Mouse (Mus musculus) embryonic facial prominence, embryonic 14.5 days (tissue): Measurements from ENCODE around the gene Adamts3. TPM values are rescaled to one million over a fixed set of nuclear protein-coding genes. Genes with fewer than 3 reads are reported as not detected.

Source experiments
- ATAC-seq: fragments of 200-750 bp; cut with Nextera tagmentation; 2 replicates; pipeline ENCODE4 v1.8.0; 2017; ENCODE audit warnings: low read depth, moderate number of reproducible peaks, moderate TSS enrichment
- DNase-seq: peaks from one replicate; pipeline ENCODE4 v3.0.0-alpha.2; 2015; ENCODE audit warnings: low spot score
- H3K27ac ChIP-seq: fragments of 300-500 bp; sonication (generic); replicated peaks from 2 replicates; pipeline ENCODE4 v1.5.1; 2014; ENCODE audit warnings: low read depth, mild to moderate bottlenecking, low read length, moderate library complexity
- H3K27me3 ChIP-seq: fragments of 300-500 bp; sonication (generic); replicated peaks from 2 replicates; pipeline ENCODE4 v1.6.1; 2014; ENCODE audit warnings: low read length; ENCODE audit not compliant: control insufficient read depth, insufficient read depth
- H3K36me3 ChIP-seq: fragments of 300-500 bp; sonication (generic); 2 replicates; pipeline ENCODE4 v1.6.1; 2014; ENCODE audit warnings: low read length, mixed read lengths; ENCODE audit not compliant: control insufficient read depth, insufficient read depth
- H3K4me1 ChIP-seq: fragments of 300-500 bp; sonication (generic); 2 replicates; pipeline ENCODE4 v1.6.1; 2014; ENCODE audit warnings: antibody characterized with exemption, low read length; ENCODE audit not compliant: control insufficient read depth, insufficient read depth
- H3K4me2 ChIP-seq: fragments of 300-500 bp; sonication (generic); 2 replicates; pipeline ENCODE4 v1.6.1; 2014; ENCODE audit warnings: low read depth, mild to moderate bottlenecking, low read length, moderate library complexity, mixed read lengths
- H3K4me3 ChIP-seq: fragments of 300-500 bp; sonication (generic); 2 replicates; pipeline ENCODE4 v1.5.1; 2014; ENCODE audit warnings: low read depth, mild to moderate bottlenecking, low read length
- H3K9ac ChIP-seq: fragments of 300-500 bp; sonication (generic); 2 replicates; pipeline ENCODE4 v1.6.1; 2014; ENCODE audit warnings: low read depth, mild to moderate bottlenecking, low read length, moderate library complexity, mixed read lengths
- H3K9me3 ChIP-seq: fragments of 300-500 bp; sonication (generic); 2 replicates; pipeline ENCODE4 v1.6.1; 2016; ENCODE audit warnings: low read length; ENCODE audit not compliant: control insufficient read depth
- WGBS: fragments of 180-500 bp; shearing (Covaris S2); extraction: QIAGEN DNeasy Blood & Tissue Kit; methylation state at CpG from one replicate; pipeline ENCODE4 v1.1.7; 2014; 5-methylcytosine and 5-hydroxymethylcytosine counted together
- polyA plus RNA-seq: library from polyadenylated mRNA; unstranded; fragments of >200 nt; fragmentation: Nextera tagmentation; extraction: Ambion mirVana; gene quantifications from 2 replicates; pipeline ENCODE4 v1.2.1, GENCODE M21; 2014

Gene Adamts3
- polyA plus RNA-seq, 1 experiment from 2014 or later, result 6.5 TPM

DNA sequence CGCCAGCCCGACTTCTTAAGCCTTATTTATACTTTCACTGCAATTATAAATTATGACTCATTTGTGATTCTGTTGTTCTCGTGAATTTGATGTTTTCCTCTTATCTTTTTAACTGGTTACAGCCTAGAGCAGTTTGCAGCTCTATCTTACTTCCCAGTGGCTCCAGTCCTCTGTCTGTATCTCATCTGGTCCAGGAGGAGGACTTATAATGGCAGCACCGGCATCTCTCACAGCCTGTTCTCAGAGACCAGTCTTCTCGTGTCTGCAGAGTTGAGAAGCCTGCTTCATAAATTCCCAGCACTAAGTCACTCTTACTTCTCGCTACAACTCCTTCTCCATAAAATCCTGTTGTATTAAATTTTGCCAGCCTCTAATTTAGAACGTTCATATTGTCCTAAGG, 12.4 kb upstream of the Adamts3 start:
- Histone ChIP-seq H3K9me3 (no peaks in the 10 kb centered on the region), H3K27ac (no peak overlapping the region), H3K27me3 (no peaks in the 10 kb centered on the region), H3K36me3 (no peaks in the 10 kb centered on the region), H3K9ac (no peak overlapping the region), H3K4me3 (no peak overlapping the region), H3K4me1 (0 out of 2 replicates have a peak, but pooled peaks cover 7% of the 10 kb centered on the region), H3K4me2 (no peak overlapping the region)
- no peak for DNase-seq
- no peak for ATAC-seq
- 77% methylated on average over 7 of the region's 7 CpGs for WGBS

DNA sequence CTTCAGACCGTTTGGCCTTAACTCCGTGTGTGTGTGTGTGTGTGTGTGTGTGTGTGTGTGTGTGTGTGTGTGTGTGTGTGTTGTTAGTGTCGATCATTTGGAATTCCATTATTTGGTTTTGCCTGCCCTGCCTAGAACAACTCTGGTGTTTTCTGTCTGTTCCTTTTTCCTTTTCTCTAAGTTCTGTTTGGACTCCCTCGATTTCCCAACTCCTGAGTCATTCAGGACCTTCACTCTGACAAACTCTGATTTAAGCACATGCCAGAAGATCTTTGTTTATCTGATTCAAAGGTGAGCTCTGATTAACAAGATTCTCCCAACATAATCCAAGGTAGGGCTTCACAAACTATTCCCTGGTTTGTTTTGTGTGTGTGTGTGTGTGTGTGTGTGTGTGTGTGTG, 1.9 kb upstream of the Adamts3 start:
- 51% methylated on average over 4 of the region's 4 CpGs for WGBS
- peaks cover 7% of the 10 kb centered on the region; the same call in 1 of the 2 replicates for H3K4me1 ChIP-seq
- no peak overlapping the region for H3K4me3 ChIP-seq
- H3K36me3 ChIP-seq, result no peaks in the 10 kb centered on the region
- no peak overlapping the region for H3K9ac ChIP-seq
- H3K27me3 ChIP-seq, result no peaks in the 10 kb centered on the region
- no peak for ATAC-seq
- H3K27ac ChIP-seq, result no peak overlapping the region
- H3K9me3 ChIP-seq, result 0 out of 2 replicates have a peak, but pooled peaks cover 5% of the 10 kb centered on the region
- no peak for DNase-seq
- no peak overlapping the region for H3K4me2 ChIP-seq

DNA sequence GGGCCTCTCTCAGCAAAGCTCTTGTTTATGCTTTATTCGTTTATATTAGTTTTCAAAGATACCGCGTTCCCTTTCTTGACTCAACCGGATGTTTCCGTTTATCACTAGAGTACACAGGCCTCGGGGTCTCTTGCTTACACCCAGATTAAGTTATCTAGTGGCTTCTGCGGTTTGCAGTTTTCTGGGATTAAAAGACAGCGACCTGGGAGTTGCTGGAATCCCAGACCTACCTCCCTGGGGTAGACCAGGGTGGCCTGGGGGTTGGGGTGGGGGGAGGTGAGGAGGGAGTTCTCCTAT, 722 bp upstream of the Adamts3 start:
- H3K4me3 ChIP-seq, result peak overlapping the region; percentile 74
- WGBS, result 5% methylated on average over 8 of the region's 8 CpGs
- no peak overlapping the region for H3K27ac ChIP-seq
- H3K4me1 ChIP-seq, result peaks cover 7% of the 10 kb centered on the region; the same call in 1 of the 2 replicates
- H3K9me3 ChIP-seq, result 0 out of 2 replicates have a peak, but pooled peaks cover 5% of the 10 kb centered on the region
- DNase-seq, result peak; percentile 30
- no peak for ATAC-seq
- no peaks in the 10 kb centered on the region for H3K27me3 ChIP-seq
- peak overlapping the region; percentile 99 for H3K4me2 ChIP-seq
- H3K36me3 ChIP-seq, result no peaks in the 10 kb centered on the region
- H3K9ac ChIP-seq, result peak overlapping the region; percentile 80

DNA sequence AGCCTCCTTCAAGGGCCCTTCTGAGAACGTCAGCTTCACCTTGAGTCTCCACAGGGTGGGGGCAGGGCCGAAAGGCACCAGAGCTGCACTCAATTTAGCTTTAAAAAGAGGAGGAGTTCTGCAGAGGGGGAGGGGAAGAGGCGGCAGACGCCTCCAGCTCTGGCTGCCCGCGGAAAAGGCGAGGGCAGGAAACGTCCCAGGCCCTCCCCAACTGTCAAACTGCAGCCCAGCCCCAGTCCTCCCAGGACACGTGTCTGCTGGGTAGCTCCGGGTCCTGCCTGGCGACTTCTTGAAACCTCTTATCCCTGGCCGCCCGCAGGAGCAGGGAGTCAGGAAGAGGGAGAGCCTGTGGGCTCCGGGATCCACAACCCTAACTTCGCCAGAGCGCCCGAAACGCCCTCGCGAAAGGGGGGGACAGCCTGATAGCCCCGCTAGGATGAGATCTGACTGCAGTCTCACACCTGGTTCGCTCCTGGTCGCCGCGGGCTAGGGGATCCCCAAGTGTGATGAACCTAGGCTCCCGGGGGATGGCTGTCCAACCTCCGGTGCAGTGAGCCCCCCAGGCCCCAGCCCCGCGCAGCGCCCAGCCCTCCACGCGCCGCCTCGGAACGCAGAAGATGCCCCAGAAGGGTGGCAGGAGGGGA, 921 bp downstream of the Adamts3 start:
- peak overlapping the region; percentile 78; the same call in 1 of the 2 replicates for H3K27ac ChIP-seq

DNA sequence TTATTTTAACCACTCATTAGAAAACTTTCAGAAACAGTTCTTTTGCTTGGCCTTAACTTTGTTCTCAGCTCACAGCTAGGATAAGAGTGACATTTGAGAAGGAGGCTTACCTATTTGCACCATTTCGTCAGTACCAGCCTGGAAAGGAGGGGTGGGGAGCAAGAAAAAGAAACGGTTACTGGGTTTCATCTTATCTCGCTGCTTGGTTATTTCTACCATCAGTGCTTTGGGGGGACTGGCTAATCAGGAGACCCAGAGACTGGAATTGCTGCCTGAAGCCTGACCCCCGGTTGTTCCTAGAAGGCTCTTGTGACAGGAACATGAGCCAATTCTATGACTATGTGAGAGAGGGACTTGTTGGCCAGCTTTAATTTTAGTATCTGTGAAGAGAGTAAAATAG, 1.7 kb downstream of the Adamts3 start:
- 0 out of 2 replicates have a peak, but pooled peaks cover 5% of the 10 kb centered on the region for H3K9me3 ChIP-seq
- H3K27ac ChIP-seq, result no peak overlapping the region
- no peaks in the 10 kb centered on the region for H3K27me3 ChIP-seq
- H3K9ac ChIP-seq, result peak overlapping the region; percentile 80
- H3K36me3 ChIP-seq, result no peaks in the 10 kb centered on the region
- peak overlapping the region; percentile 99 for H3K4me2 ChIP-seq
- DNase-seq, result no peak
- no peak for ATAC-seq
- 38% methylated on average over 4 of the region's 4 CpGs for WGBS
- peaks cover 7% of the 10 kb centered on the region; the same call in 1 of the 2 replicates for H3K4me1 ChIP-seq
- H3K4me3 ChIP-seq, result peak overlapping the region; percentile 74

More for the DNA sequence above, 921 bp downstream of the Adamts3 start:
- ATAC-seq (peak; percentile 60), DNase-seq (peak; percentile 73)
- H3K9ac ChIP-seq, result peak overlapping the region; percentile 80
- WGBS, result under 1% methylated on average over 31 of the region's 35 CpGs
- H3K9me3 ChIP-seq, result 0 out of 2 replicates have a peak, but pooled peaks cover 5% of the 10 kb centered on the region
- no peaks in the 10 kb centered on the region for H3K36me3 ChIP-seq
- H3K4me3 ChIP-seq, result peak overlapping the region; percentile 74
- H3K27me3 ChIP-seq, result no peaks in the 10 kb centered on the region
- H3K4me1 ChIP-seq, result peaks cover 7% of the 10 kb centered on the region; the same call in 1 of the 2 replicates
- peak overlapping the region; percentile 99 for H3K4me2 ChIP-seq

DNA sequence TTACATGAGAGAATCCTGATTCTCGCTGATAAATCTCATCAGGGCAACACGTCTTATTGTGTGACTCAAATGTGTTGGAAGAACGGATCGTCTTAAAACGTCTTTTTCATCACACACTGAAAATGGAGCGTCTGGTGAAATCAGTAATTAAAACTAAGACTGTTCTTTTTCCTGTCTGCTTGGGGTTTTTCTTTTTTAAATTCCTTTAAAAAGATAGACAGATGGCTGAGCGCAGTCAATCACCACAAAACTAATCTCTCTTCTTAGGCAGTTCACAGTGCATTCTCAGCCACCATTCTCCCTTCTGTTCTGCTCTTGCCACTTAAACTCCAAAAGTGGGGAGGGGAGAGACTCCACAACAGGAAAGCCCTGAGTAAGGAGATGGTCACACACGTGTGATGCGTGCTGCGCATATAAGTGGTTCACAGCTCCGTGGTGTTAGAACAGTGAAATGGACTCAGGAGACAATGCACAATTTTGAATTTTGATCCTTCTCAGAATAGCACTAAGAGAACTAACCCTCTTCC, 4.2 kb downstream of the Adamts3 start:
- Histone ChIP-seq H3K9me3 (0 out of 2 replicates have a peak, but pooled peaks cover 5% of the 10 kb centered on the region), H3K9ac (no peak overlapping the region), H3K4me3 (no peak overlapping the region), H3K36me3 (no peaks in the 10 kb centered on the region), H3K4me2 (no peak overlapping the region), H3K27ac (no peak overlapping the region), H3K4me1 (peaks cover 7% of the 10 kb centered on the region; the same call in 1 of the 2 replicates), H3K27me3 (no peaks in the 10 kb centered on the region)
- 80% methylated on average over 11 of the region's 11 CpGs for WGBS
- ATAC-seq, result no peak
- no peak for DNase-seq

DNA sequence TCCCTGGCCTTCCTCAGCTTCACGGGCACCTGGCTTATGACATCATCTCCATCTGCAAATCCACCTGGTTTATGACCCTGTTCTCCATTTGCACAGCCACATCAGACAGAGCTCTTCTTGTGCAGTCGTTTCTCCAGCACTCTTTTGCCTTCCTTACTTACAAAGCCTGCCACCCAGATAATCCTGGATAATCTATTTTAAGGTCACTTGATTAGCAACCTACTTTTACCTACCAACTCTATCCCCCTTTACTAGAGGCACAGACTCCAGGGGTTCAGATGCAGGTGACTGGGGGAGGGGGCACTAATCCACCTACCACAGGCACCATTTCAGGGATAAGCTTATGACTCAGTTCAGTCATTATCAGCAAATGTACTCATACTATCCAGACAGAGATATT, 10.5 kb downstream of the Adamts3 start:
- DNase-seq, result no peak
- Histone ChIP-seq H3K27me3 (no peaks in the 10 kb centered on the region), H3K9ac (no peak overlapping the region), H3K36me3 (no peaks in the 10 kb centered on the region), H3K9me3 (no peaks in the 10 kb centered on the region), H3K4me1 (no peaks in the 10 kb centered on the region), H3K4me3 (no peak overlapping the region), H3K27ac (no peak overlapping the region), H3K4me2 (no peak overlapping the region)
- ATAC-seq, result no peak
- WGBS, result 46% methylated on average over 2 of the region's 2 CpGs

DNA sequence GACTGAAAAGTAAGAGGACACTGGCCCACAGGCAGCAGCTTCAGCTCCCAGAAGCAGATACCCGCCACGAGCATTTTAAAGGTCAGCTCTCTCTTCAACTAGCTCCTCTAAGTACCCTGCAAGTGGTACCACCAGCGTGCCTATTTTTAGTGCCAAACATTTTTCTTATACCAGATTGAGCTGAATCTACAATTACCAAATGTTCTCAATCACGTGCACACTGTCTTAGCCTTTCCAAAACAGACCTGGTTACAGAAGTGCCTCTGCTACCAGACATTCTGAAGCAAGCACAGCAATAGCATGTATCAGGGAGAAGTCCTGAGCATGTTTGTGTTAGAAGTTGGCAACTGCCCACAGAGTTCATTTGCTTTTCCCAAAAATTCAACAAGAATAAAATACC, 23.5 kb downstream of the Adamts3 start:
- H3K9ac ChIP-seq, result no peak overlapping the region
- no peaks in the 10 kb centered on the region for H3K4me1 ChIP-seq
- DNase-seq (no peak), ATAC-seq (no peak)
- 74% methylated on average over 4 of the region's 4 CpGs for WGBS
- no peaks in the 10 kb centered on the region for H3K9me3 ChIP-seq
- no peaks in the 10 kb centered on the region for H3K27me3 ChIP-seq
- no peak overlapping the region for H3K4me3 ChIP-seq
- H3K27ac ChIP-seq, result no peak overlapping the region
- H3K36me3 ChIP-seq, result no peaks in the 10 kb centered on the region
- H3K4me2 ChIP-seq, result no peak overlapping the region

DNA sequence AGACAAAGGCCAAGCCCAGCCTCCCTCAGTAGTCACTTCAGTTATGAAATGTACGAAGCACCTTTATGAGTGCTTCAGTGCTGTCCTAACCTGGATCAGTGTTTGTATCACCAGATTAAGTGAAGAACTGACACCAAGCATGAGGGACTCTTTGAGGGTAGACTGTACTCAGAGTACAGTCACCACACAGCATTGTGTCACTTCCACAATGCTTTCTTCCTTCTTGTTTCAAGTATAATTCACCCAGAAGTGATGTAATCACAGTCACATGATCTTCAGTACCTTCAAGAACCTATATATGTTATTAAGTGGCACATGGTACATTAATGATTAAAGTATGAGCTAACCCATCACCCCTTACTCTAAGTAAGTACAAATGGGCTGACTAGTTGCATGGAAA, 24.3 kb downstream of the Adamts3 start:
- ATAC-seq (no peak), DNase-seq (no peak)
- no peaks in the 10 kb centered on the region for H3K36me3 ChIP-seq
- H3K27ac ChIP-seq, result no peak overlapping the region
- no peaks in the 10 kb centered on the region for H3K9me3 ChIP-seq
- no peak overlapping the region for H3K4me3 ChIP-seq
- H3K9ac ChIP-seq, result no peak overlapping the region
- WGBS, result 92% methylated on average over 1 of the region's 1 CpGs
- no peak overlapping the region for H3K4me2 ChIP-seq
- H3K4me1 ChIP-seq, result no peaks in the 10 kb centered on the region
- no peaks in the 10 kb centered on the region for H3K27me3 ChIP-seq
